Mouse (Mus musculus): ENCODE results near the gene Arhgef28.

DNA sequence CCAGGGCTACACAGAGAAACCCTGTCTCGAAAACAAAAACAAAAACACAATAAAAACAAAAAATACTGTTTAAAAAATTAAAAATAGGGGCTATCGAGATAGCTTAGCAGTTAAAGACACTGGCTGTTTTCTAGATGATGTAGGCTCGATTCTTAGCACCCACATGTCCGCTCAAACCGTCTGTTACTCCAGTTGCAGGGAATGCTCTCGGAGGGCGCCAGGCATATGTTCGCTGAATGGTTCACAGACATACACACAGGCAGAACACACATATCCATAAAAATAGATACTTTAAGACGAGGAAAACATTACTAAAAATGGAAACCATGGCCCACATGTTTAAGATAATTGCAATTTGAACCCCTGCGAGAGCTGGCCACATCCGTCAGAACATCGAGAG lies 181.6 kb downstream of the Arhgef28 start:
- TF ChIP-seq MAX (IDR thresholded peaks at IDR 0.05) (no peak), CTCF (IDR thresholded peaks at IDR 0.05; ENCODE audit: control insufficient read depth, insufficient read depth, insufficient read length) (no peak), USF1 (IDR thresholded peaks at IDR 0.05; ENCODE audit: low read depth) (no peak), MYOG (IDR thresholded peaks at IDR 0.05; ENCODE audit: control insufficient read depth, extremely low read depth, insufficient read length) (no peak)

All from C2C12 (cell line).